Mouse (Mus musculus): ENCODE results near the gene Elovl1. TPM values are rescaled to one million over a fixed set of nuclear protein-coding genes. Genes with fewer than 3 reads are reported as not detected.

Gene Elovl1
- total RNA-seq (2021), result 10 to 100 TPM; 21.4 to 22.4 TPM
- long read RNA-seq, experiment 1, transcript Elovl1-201 (8 exons, 1,811 nt), result major isoform, 30 of 33 reads
- long read RNA-seq, experiment 1, partial matches to known transcripts, result 1 of 33 reads
- long read RNA-seq, experiment 1, other reads (novel, unspliced or antisense), result 1 of 33 reads
- long read RNA-seq, experiment 2, transcript Elovl1-201 (8 exons, 1,811 nt), result major isoform, 17 of 21 reads
- long read RNA-seq, experiment 2, partial matches to known transcripts, result 2 of 21 reads
- long read RNA-seq, experiment 2, other reads (novel, unspliced or antisense), result 1 of 21 reads

GRCm38 (mm10) chr4:118427768-118428451 lies at the start of gene Elovl1:
Gene Elovl1 (plus strand): TSS chr4:118428093.
- intact Hi-C loops (cut with DNase I), result no loop called here

DNA sequence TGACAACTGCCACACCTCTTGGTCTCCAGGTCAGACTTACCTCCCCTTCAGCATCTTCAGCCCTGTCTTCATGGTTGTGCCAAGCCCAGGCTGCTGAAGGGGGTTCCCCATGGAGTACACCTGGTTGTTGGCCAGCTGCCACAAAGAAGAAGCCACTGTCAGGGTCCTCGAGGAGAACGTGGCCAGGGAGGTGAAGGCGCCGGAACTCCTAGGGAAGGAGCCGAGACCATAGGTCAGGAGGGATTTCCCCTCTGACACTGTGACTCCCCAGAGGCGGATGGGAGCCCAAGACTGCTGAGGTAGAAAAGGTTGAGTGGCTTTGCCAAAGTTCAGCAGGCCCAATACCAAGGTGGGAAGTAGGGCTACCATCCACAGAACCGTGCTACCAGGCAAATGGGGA lies 44.6 kb upstream of the Elovl1 start:
- DNase-seq (ENCODE audit: low spot score in 2 of 2), result no peak
- intact Hi-C loops (cut with DNase I), result no loop called here

More at GRCm38 (mm10) chr4:118427768-118428451, at the start of gene Elovl1:
- DNase-seq (ENCODE audit: low spot score in 2 of 2), result peak; percentile 62 to 69

DNA sequence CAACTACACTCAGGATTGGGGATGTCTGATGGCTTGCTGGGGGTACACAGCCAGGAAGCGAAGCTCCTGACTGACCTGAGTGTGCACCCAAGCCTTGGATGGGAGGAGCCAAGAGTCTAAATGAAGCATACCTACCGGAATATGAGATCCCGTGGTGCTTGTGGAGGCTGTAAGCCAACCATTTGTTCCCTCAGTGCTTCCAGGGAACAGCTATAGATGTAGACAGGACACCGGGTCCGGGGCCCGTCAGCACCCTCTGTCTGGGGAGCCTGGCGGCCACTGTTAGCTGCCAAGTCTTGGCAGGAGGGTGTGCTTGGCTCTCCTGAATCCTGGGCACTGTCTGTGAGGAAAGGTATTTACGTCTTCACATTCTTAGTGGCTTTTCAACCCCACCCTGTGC lies 40.6 kb upstream of the Elovl1 start:
- no peak for DNase-seq (ENCODE audit: low spot score in 2 of 2)
- intact Hi-C loops (cut with DNase I), result no loop called here

GRCm38 (mm10) chr4:118390146-118390545 lies 37.7 kb upstream of the Elovl1 start:
- intact Hi-C loops (cut with DNase I), result no loop called here
- no peak for DNase-seq (ENCODE audit: low spot score in 2 of 2)

GRCm38 (mm10) chr4:118394505-118394904 lies 33.4 kb upstream of the Elovl1 start:
- intact Hi-C loops (cut with DNase I), result no loop called here
- DNase-seq (ENCODE audit: low spot score in 2 of 2), result no peak

GRCm38 (mm10) chr4:118395289-118395688 lies 32.6 kb upstream of the Elovl1 start:
- intact Hi-C loops (cut with DNase I), result no loop called here

DNA sequence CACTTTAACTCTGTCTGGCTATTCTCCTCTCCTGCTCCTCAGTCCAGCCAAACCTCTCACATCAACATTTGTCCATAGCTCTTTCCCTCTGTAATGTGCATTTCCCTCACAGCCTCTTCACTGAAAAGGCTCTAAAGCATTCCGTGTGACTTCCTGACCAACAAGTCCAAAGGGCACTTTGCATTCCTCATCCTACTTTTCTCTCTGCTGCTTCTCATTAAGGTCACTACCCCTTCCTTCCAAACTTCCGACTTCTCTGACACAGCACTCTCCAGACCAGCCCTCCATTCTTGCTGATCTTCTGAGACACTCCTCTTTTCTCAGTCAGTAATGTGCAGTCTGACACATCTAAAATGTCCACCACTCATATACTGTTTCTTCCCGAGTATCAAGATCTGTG lies 31.5 kb upstream of the Elovl1 start:
- DNase-seq (ENCODE audit: low spot score in 2 of 2), result no peak
- intact Hi-C loops (cut with DNase I), result no loop called here

More at GRCm38 (mm10) chr4:118395289-118395688, 32.6 kb upstream of the Elovl1 start:
- no peak for DNase-seq (ENCODE audit: low spot score in 2 of 2)

- intact Hi-C loops (cut with DNase I), result no loop called here
- DNase-seq (ENCODE audit: low spot score in 2 of 2), result no peak
These were observed 29.5 kb upstream of the Elovl1 start for GRCm38 (mm10) chr4:118398400-118398799.

- no peak for DNase-seq (ENCODE audit: low spot score in 2 of 2)
- intact Hi-C loops (cut with DNase I), result no loop called here
These were observed 26.5 kb upstream of the Elovl1 start for GRCm38 (mm10) chr4:118401421-118401820.

DNA sequence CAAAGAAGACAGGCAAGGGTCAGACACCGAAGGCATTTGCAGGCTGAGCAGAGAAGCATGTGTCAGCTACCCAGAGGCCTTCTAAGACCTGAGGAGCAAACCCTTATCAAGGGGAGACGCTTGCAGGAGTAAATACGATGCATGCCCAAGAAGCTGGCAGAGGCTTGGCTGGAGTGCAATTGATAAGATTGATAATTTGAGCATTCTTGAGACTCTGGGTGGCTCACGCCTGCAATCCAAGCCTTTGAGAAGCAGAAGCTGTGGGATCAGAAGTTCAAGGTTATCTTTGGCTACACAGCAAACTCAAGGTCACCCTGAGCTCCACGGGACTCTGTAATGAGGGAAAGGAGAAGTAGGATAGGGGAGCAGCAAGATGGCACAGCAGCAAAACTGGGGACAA lies 26.0 kb upstream of the Elovl1 start:
- DNase-seq (ENCODE audit: low spot score in 2 of 2), result no peak

DNA sequence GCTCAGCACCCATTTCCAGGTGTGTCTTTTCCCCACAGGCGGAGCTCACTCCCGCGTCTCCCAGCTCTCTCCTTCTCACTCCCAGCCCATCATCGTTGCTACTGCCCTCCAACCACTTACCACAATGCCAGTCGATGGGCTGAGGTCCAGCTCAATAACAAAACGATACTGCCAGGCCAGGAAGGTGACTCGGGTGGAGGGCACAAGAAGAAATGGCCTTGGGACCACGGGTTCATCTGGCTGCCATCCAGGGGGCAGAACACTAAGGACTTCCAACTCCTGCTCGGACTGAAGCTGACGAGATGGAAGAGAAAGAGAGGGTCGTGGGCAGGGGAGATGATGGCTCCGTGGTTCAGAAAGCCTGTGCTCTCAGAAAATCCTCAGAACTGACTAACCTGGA lies 25.2 kb upstream of the Elovl1 start:
- no peak for DNase-seq (ENCODE audit: low spot score in 2 of 2)
- intact Hi-C loops (cut with DNase I), result no loop called here

More for the DNA sequence above, 26.0 kb upstream of the Elovl1 start:
- intact Hi-C loops (cut with DNase I), result no loop called here

DNA sequence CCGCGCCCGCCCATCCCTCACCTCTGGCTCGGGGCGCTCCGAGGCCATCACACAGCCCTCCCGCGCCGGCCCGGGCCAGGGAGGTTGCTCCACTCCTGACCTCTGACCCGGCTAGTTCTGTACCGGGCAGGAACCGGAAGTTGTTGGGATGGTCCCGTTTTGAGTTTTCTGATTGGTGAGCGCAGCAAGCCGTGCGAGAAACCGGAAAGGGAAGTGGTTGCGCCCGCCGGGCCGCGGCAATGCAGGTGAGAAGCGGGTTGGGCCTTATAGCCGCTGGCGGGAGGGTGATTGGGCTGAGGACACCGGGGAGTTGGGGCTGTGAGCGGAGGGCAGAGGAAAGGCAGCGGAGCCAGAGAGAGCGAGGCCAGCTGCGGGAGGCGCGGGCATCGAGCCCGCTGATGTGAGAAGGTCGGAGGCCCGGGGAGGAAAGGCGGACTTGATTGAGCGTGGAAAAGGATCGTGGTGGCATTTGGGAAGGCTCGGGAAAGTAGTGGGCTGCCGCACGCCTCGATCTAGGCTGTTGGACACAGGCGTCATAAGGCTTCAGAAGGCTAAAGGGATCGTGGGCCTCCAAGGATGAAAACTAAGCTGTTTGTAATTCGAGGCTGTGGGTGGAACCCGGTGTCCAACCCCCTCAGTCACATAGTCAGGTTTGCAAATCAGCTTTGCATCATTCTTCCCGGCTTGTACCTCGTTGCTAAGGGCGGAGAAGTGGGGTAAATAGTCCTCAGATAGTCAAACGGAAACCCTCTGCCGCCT lies 18.6 kb upstream of the Elovl1 start, which contains the start of the genes Szt2 and Med8:
Gene Szt2, minus strand, starts transcription at position 132 of the 759 bp plus-strand sequence.
Gene Med8, plus strand, starts transcription at position 196 of the 759 bp plus-strand sequence.
- intact Hi-C loops (cut with DNase I), result loop anchor here (5.0 kb wide), 1 partner anchor 168 kb away; no protein-coding TSS in a partner anchor
- DNase-seq (ENCODE audit: low spot score in 2 of 2), result peak; percentile 90 to 91

- DNase-seq (ENCODE audit: low spot score in 2 of 2), result no peak
- intact Hi-C loops (cut with DNase I), result no loop called here
These were observed 17.0 kb upstream of the Elovl1 start for GRCm38 (mm10) chr4:118410871-118411270.

GRCm38 (mm10) chr4:118413553-118413952 lies 14.3 kb upstream of the Elovl1 start:
- intact Hi-C loops (cut with DNase I), result no loop called here
- no peak for DNase-seq (ENCODE audit: low spot score in 2 of 2)

GRCm38 (mm10) chr4:118415779-118416178 lies 12.1 kb upstream of the Elovl1 start:
- DNase-seq (ENCODE audit: low spot score in 2 of 2), result no peak
- intact Hi-C loops (cut with DNase I), result no loop called here

GRCm38 (mm10) chr4:118416329-118416728 lies 11.6 kb upstream of the Elovl1 start:
- DNase-seq (ENCODE audit: low spot score in 2 of 2), result peak; percentile 19 to 38
- intact Hi-C loops (cut with DNase I), result no loop called here

DNA sequence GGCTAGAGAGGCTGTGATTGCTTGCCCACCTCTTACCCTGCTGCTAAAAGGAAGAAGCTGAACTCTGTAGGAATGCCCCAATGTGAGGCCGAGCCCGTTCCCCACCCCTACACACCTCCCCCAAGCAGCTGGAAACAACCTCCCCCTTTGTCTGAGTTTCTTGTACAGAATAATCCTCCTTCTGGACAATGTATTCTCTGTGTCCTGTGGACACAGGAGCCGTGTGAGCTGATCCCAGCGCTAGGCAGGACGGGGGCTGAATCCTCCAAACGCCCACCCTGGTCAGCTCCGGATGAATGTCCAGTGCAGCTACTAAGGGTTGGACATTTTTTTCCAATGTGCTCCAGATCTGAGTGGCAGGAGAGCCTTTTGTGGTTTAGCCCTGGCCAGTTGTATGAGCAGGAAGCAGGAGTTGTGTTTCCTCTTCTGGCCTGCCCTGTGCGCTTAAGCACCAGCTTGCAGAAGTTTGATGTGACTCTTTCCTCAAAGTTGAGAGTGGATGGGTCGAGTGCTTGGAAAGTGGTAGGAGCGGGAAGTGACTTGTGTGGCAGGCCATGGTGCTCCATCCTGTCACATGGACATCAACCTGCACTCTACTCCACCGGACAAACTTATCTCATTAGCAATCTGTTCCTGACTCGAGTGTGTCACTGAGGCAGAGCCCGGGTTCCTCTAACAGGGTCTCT lies 10.6 kb upstream of the Elovl1 start:
- intact Hi-C loops (cut with DNase I), result no loop called here
- no peak for DNase-seq (ENCODE audit: low spot score in 2 of 2)

- intact Hi-C loops (cut with DNase I), result no loop called here
- no peak for DNase-seq (ENCODE audit: low spot score in 2 of 2)
These were observed 6.5 kb upstream of the Elovl1 start for GRCm38 (mm10) chr4:118421384-118421783.

DNA sequence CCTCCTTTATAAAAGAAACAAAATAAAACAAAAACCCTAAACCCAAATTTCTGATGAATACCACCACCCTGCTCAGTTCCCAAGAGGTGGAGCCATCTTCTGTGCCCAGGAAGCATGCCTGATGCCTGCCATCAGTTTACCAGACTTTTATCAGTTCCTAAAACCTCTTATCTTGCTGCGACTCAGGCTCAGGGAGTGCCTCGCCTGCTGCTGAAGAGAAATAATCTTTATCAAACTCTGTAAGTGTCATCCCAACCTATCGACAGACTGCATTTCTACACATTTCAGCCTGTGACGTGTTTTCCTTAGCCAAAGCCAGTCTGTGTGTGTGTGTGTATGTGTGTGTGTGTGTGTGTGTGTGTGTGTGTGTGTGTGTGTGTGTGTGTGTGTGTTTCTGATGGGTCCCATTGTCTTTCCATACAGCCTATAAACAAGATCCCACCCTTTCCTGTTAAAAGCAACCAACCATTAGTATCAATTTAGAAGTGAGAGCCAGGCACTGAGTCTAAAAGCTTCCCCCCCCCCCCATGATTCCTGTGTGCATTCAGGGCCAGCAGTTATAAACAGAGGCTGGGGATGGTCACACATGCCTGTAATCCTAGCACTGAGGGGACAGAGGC lies 3.2 kb upstream of the Elovl1 start:
- DNase-seq (ENCODE audit: low spot score in 2 of 2), result no peak

More for the DNA sequence above, 3.2 kb upstream of the Elovl1 start:
- intact Hi-C loops (cut with DNase I), result no loop called here

All from left cerebral cortex, postnatal 14 days (tissue).